Mouse (Mus musculus) heart, adult 11 months (tissue): ENCODE measurements around the gene Syt14.

Experiments used
- DNase-seq: peaks from one replicate; pipeline ENCODE4 v3.0.0; 2022

The Syt14 gene

DNA sequence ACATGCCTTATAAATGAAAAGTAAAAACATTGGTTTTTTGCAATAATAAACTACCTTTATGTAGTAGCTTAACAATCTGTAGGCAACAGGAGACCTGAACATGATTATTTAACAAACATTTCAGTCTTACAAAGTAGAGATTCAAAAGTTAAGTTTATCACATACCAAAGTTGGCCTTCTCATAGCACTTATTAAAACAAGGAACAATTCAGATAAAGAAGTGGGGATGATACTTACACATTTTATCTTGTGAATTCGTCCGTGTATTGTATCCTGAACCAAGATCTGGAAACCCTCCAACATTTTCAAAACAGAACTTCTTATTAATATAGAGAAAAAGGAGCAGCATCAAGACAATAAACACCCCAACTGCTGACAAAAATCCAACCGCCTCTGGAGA is 49.1 kb downstream of the Syt14 start:
- no peak for DNase-seq

DNA sequence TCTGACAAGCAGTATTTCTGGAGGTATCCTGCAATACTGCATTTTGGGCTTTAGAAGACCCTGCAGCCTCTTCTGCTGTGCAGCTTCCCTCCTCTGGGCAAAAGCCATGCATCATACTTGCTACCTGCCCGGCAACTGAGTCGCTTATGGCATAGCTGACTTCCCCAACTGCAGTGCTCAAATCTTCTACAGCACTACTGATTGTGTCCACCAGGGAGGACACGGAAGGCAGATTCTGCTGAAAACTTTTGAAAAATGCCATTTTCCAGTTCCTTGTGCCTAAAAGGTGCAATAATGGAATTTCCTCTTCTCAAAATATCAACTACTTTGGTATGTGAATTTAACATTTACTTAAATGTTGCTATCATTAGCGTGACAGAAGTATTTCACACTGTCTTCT is 51.2 kb downstream of the Syt14 start:
- DNase-seq: no peak

DNA sequence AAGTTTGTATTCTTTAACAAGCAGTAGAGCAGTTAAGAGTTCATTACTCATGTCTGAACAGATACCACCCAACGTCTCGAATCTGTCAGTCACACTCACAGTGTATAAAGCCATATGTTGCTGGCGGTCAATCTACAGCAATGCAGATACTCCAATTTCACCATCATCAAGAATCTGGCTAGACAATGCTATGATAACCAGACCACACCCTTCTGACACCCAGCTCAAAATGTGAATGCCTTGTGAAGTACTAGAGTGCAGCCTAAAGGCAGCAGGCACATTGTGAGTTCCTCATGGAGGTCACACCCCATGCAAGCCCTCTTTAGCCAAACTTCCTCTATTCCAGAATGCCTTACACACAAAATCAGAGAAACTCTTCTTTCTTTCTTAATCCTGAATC is 53.9 kb downstream of the Syt14 start:
- DNase-seq: no peak

DNA sequence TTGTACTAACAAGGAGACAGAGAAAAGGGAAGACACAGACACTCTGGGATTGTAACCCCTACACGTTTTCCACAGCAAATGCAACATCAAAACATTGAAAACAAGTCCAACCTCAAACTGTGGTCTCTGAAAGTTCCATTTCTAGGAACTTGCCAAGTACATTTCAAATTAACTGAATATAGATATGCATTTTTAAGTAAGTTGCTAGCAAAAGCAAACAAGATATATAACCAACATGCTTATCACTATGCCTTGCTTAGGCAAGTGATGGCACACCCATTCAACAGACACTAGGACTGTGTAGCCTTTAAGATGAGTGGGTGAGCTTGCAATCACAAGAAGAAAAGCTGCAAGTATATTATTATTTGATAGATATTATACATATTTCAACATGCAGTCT is 54.5 kb downstream of the Syt14 start:
- no peak for DNase-seq

DNA sequence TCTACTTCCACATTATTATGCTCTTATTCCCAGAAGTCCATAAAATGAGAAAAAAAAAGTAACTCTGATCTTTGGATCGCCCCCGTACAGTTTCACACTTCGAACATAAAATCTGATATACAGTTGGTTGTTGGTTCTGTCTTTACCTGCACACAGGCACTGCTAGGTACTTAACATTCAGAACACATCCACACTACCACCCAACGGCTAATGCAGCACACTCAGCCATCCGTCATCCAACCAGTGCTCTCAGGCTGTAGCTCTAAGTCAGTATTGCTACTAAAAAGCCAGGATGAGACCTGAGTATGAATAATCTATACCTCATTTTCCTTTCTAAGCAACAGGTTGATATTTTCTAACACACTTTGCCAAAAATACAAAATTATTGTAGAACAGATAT is 73.3 kb downstream of the Syt14 start:
- DNase-seq: no peak

DNA sequence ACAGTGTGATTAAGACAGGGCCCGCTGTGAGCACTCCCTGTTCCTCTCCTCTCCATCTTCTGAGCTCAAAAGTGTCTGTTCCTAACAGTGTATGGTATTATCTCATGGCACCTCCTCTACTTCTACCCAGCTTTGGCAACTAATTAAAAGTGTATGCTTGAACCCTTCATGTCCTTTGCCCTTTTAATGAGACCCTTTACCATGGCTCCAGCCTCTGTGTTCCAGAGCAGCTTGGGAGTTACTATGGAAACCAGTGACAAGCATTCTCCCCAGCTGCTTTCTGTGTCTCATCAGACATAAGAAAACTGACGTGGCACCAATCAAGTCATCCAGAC is 87.8 kb downstream of the Syt14 start:
- DNase-seq: no peak

DNA sequence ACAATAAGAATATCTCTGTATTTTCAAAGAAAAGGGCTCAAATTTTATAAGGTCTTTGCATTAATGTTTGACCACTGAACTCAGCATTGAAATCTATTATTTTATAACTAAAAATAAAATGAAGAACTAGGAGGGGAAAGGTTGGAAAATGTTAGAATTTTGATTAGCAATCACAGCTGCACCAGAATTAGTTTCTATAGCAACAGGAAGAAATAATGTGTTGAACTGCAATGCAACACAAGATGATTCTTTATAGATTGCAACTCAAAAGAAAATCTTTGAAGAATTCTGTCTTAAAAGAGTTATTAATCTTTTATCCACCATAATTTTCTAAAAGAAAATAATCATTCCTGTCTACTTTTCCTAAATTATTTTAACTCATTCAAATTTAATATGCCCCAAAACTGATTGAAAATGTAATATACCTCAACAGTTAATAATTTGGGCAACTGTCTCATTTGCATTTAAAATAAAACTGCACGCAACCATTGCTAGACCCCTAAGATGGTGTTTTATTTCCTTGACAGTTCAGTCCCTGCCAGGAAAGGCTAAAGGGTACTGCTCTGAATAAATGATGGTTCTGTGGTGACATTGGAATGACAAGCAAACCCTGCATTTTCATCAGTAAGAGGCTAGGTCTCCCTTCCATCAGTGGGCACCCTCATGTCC is 88.3 kb downstream of the Syt14 start:
- no peak for DNase-seq

DNA sequence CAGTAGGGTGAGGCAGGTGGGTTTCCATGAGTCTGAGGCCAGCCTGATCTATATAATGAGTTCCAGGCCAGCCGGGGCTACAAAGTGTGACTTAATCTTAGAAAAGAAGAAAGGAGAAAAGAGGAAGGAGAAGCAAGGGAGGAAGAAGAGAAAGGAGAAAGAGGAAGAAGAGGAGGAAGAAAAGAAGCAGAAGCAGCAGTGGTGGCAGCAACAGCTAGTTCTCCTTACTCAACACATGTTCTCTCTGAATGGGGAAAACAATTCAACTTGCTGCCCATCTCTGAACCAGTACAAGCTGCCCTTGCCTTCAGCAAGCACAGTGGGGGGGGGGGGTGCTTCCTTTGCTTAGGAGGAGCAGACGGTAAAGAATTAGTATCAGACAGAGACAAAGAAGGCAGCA is 96.5 kb downstream of the Syt14 start:
- DNase-seq: no peak

DNA sequence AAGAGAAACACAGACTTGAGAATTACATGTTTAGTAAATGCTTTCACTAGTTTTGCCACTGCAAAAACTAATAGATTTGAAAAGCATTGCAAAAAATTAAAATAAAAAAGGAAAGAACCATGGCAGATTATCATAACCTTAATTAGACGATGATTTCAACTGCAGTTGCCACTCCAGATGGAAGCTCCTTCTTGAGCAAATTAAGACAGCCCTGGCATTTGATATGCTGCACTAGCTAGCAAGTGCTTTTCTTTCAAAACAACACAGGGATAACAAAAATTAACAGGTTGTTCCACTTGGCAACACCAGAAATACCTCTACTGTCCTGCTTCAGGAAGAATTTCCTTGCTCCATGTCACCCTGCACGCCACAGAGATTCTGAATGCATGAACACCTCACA is 97.6 kb downstream of the Syt14 start:
- no peak for DNase-seq

DNA sequence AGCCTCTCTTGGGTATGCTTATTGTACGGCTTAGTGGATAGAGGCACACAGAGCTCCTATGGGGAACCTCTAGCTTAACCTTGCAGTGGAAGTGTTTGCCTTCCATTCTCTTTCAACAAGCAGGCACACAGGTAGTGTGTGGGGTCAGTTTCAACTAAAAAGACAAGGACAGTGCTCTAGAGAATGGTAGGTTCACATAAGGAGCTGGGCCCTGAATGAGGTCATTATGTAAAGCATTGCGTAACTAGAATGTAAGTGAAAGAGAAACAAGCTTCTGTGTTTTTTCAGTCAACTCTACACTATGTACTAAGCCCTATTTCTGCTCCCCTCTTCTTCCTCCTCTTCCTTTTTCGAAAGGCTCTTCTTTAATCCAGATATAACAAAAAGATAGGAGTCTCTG is 103.8 kb downstream of the Syt14 start:
- no peak for DNase-seq

DNA sequence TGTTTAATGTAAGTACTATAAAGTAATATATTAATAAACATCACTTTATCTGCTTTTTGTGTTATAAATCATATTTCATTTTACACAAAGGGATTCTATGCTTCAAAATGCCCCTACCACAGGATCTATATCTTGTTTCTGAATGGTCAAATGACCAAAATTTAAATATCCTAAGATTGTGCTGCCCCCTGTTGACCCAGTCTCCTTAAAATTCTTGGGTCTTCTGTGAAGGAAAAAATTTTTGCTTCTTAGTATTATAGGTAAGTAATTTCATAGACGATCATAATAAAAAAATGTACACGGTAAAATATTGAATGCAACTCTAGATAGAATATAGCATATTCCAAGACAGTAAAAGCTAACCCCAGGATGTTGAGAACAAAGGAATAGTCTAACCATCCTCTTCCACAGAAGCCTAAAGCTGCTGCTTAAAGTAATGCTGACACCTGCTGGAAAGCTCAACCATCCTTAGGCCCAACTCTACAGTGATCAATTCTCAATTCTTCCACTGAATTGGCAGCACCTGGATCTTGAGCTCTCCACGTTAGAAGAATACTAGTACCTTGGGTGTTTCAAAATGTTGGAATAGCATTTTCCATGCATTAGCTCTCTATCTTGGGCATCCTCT is 123.4 kb downstream of the Syt14 start:
- peak; percentile 14 for DNase-seq

DNA sequence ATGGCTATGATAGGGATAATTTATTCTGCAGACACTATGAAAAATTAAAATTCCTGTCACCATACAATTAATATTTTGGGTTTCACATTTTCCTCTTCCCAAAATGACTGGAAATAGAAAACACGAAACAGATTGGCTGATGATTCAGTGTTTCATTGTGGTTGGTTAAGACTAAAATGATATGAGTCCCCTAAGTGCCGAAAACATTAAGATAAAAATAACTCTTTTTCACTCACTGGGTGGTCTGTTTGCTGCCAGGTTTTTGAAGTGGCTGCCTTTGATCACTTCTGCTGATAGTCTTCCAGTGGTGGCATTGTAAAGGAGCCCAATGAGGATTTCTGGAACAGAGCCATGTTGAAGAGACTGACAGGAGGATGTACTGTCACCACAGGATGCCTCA is 134.1 kb downstream of the Syt14 start:
- no peak for DNase-seq

DNA sequence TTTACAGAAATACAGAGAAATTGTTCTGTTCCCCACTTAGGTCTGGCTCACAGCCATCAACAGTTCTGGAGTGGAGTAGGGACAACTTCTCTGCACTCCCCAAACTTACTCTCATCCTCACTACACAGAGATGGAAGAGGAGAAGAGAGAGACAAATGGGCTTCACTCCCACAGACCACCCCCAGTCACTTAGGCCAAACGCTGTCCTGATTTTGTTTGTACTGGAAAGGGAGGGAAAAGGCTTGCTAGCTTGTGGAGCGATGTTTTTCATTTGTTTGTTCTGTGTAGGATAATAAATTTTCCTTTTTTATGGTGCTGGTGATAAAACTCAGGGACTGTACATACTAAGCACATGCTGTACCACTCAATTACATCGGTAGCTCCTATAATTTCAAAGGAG is 134.7 kb downstream of the Syt14 start:
- peak; percentile 40 for DNase-seq

DNA sequence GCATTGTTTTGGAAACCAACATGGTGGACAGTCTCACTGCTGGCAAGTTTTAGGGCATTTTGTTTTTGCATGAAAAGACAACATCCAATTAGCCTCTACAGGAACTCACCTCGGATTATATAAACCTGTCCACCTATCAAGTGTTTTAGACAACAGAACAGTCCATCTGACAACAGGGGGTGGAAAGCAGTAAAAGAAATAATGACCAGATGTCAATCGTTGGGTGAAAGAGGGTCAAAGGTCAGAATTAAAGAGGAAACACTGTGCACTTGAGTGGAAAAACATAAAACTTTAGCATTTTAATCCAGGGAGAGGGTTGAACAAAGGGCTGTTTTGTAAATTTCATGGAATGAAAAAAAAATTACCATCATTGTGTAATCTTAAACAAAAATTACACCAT is 136.8 kb downstream of the Syt14 start:
- peak; percentile 35 for DNase-seq

DNA sequence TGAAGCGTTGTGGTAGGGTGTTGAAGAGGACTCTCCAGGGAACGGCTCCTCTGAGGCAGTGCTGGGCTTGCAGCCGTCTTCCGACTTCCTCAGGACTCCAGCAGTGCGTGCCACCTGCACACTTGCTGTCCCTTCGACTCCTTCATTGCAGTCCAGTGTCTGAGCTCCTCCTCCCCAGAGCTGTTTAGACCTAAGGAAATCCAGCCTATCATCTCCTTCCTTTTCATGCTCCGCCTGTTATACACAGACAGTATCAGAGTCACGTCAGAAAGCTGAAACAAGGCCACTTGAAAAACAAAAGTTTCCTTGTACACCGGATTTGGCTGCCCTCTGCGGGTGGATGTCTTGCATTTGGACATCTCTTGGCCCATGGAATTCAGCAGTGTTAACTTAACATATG is 138.4 kb downstream of the Syt14 start:
- DNase-seq: peak; percentile 91

DNA sequence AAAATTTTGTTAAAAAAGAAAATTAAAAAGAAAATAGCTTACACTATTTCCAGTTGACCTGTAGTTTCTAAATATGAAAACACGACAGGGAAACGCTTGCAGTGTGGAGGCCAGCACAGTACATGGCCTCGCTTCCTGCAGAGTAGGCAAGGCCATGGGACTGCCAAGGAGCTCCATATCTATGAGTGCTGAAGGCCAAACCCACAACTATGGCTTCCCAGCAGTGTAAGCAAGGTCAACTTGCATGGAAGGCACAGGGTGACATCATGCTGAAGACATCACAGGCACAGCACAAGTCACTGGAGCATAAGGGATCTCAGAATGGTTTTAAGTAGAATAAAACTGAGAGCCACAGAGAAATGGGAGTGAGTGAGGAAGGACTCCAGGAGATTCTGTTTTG is 139.5 kb downstream of the Syt14 start:
- peak; percentile 68 for DNase-seq

DNA sequence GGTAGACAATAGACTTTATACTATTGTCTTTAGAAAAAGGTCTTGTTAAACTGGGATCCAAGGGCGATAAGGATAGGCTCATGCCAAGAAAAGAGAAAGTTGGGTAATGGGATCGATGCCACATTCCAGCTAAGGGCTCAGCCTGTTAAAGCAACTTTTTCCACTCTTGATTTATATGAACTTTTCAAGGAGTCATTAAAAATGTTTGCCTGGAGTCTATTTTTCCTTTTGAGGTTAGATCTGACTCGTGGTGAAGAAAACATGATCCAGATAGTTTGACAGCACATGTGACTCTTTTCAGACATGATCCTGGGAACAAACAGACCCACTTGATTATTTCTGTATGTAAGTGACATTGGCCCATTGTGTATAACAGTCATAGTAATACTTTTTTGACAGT is 144.9 kb downstream of the Syt14 start:
- no peak for DNase-seq

DNA sequence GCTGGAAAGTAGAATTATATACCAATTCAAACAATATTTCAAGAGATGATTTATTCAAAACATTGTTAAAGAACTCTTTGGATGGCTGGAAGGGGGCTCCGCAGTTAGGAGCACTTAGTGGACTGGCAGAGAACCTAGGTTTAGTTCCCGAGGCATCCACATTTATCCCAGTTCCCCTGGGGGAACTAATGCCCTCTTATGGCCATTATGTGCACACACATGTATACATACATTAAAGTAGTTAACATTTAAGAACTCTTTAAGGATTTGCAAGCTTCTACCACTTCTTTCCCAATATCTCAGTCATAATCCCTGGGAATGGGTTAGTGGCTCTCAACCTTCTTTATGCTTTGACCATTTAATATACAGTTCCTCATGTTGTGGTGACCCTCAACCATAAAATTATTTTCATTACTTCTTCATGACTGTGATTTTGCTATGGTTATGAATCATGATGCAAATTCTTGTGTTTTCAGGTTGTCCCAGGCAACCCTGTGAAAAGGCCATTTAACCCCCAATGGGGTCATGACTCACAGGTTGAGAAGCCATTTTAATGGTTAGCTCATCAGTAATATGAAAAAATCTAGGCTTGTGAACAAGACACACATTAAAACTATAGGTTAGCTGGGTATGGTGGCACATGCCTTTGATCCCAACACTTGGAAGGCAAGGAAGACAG is 152.8 kb downstream of the Syt14 start:
- peak; percentile 15 for DNase-seq

DNA sequence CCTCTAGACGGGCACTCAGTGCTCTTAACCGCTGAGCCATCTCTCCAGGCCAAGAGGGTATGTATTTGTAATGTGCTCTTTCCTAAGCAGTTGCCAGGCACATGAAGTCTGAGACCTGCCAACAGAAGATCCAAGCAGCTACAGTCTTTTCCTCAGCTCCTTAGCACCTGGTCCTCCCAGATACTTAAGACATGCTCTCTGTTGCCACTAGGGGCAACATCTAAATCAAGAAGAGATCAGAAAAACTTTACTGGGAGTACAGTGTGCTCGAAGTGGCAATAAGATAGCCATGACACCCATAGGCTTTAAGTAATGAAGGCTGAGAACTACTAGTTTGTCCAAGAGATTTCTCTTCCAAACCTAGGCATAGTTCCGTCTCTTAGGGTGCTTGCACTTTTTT is 155.4 kb downstream of the Syt14 start:
- DNase-seq: peak; percentile 51

DNA sequence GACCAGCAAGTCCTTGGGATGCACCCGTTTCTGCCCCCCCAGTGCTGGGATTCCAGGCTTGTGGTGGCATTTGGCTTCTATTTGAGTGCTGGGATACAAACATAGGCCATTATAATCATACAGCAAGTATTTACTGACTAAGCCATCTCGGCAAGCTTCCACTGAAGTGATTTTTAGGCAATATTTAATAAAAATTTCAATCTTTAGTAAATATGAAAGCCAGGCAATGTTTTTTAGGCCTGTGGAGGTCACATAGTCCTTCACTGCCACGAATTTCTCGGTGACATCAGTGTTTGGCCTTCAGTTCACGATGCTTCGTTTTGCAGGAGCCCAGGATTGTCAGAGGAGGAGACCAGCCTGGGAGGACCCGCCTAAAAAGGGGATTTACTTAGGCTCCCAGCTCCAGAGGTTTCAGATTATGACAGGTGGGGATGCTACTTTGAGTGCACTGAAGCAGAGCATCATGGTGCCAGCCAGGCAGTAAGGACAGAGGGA is 156.4 kb downstream of the Syt14 start:
- peak; percentile 55 for DNase-seq

DNA sequence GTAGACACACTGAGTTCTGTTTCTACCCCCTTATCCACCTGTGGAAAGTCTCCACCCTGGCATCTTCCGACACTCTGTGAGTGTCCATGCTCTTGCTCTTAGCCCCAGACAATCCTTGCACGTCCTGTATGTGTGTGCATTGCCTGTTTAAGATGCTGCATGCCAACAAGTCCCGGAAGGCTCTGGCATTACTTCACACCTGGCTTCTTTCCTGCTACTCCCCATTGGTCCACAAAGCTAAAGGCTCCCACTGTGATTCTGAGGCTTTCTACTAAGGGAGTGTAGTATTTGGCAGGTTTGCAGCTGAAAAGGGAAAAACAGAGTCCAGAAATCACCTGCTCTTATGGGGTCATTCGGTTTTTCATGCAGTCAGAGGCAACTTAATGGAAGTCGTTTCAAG is 162.7 kb downstream of the Syt14 start:
- DNase-seq: peak; percentile 83

DNA sequence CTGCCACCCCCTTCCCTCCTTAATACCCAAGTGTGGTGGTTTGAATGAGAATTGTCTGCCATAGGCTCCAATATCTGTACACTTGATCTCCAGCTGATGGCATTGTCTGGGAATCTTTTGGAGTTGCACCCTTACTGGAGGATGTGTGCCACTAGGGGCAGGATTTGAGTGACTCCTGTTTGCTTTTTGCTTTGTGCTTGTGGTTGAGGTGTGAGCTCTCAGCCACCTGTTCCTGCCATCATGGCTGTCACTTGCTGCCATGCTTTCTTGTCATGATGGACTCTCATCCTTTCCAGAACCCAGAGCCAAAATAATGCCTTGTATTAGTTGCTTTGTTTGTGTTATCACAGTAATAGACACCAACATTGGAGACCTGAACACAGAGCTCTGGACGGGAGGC is 165.8 kb downstream of the Syt14 start:
- peak; percentile 36 for DNase-seq

DNA sequence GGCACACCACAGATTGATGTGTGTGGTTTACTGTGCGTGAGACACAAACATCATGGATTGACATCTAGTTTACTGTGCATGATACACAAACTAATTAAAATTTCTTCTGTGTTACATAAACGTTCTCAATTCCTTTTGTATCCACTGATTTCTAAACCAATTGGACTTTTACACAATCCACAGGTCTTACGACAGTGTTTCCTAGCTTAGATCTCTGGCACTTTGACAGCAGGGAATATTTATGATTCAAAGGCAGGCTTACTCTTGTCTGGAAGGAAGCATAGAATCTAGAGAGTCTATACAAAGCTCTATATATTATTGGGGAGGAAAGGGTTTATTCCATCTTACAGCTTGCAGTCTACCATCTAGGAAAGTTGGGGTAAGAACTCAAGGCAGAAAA is 171.1 kb downstream of the Syt14 start:
- no peak for DNase-seq

DNA sequence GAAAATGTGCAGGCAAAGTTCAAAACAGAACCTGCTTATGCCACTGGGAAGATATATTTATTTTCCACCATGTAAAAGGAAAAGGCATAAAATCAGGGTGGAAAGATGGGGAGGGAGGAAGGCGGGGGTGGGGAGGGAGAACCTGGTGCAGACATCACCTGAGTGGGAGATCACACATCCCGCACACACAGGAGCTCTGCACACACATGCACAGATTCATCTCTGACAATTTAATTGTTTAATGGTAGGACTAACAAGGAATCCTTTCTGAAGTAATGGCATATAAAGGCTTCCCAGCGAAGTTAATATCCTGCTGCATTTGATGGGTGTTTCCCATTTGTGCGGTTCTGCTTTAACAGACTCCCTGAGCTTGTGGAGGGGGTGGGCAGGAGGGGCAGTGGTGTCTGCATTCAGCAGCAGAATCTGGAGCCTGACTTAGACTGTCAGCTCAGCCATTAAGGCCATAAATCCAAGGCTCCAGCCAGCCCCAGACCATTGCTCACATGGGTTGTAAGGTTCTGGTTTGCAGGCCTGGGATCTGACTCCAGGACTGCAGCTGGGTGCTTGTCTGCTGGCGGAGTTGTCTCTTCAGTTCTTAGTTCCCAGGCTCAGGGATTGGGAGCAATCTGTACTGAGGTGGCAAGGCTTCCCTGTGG is 174.1 kb downstream of the Syt14 start:
- DNase-seq: peak; percentile 63
